Mouse (Mus musculus): ENCODE results near the gene Akt1.

DNA sequence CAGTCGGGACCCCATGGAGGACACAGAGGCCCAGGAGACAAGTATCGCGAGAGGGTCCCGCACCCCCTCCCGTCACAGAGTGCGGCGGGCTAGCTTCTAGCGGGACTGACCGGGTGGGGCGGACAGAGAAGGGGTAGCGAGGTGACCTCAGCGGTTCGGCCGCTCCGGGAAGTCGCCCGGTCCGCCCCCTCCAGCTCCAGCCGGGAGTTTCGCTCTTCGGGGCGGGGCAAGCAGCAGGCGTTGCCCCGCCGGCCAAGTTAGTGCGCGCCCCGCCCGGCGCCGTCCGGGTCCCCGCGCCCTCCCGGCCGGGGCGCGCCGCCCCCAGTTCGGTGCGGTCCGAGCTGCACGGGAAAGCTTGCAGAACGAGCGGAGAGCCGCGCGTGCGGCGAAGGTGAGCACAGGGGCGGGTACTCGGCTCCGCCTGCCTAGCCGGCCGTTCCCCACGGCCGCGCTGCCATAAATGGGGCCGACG is 3.9 kb upstream of the Akt1 start, which contains the start of gene Zbtb42:
- TF ChIP-seq CTCF (IDR thresholded peaks at IDR 0.05; ENCODE audit: borderline replicate concordance, extremely low read depth, insufficient read depth, insufficient read length) (no peak), POLR2A (IDR thresholded peaks at IDR 0.05; ENCODE audit: borderline replicate concordance, extremely low read depth, insufficient read depth, insufficient read length, poor library complexity, severe bottlenecking) (no peak)

Measured in brain, embryonic 14.5 days (tissue).